Mouse (Mus musculus): ENCODE measurements around the gene Ankrd34a.
A peak's percentile ranks its signal among the peaks of the same experiment; 100 is the strongest.

Gene Ankrd34a

GRCm38 (mm10) chr3:96596228-96596707 is at the start of gene Ankrd34a:
Ankrd34a (plus strand) TSS chr3:96596636.
- DNase-seq (ENCODE audit: low read depth, low spot score): no peak

GRCm38 (mm10) chr3:96546880-96547279 is 49.6 kb upstream of the Ankrd34a start:
- no peak for DNase-seq (ENCODE audit: low read depth, low spot score)

GRCm38 (mm10) chr3:96547389-96547960 is 49.0 kb upstream of the Ankrd34a start:
- DNase-seq (ENCODE audit: low read depth, low spot score): peak; percentile 28

- DNase-seq (ENCODE audit: low read depth, low spot score): no peak
These were observed 47.6 kb upstream of the Ankrd34a start for GRCm38 (mm10) chr3:96548824-96549223.

- DNase-seq (ENCODE audit: low read depth, low spot score): no peak
These were observed 47.1 kb upstream of the Ankrd34a start for GRCm38 (mm10) chr3:96549346-96549745.

- DNase-seq (ENCODE audit: low read depth, low spot score): peak; percentile 36
These were observed 45.2 kb upstream of the Ankrd34a start for GRCm38 (mm10) chr3:96551203-96551602.

GRCm38 (mm10) chr3:96551890-96552289 is 44.5 kb upstream of the Ankrd34a start:
- no peak for DNase-seq (ENCODE audit: low read depth, low spot score)

GRCm38 (mm10) chr3:96553601-96554000 is 42.8 kb upstream of the Ankrd34a start:
- DNase-seq (ENCODE audit: low read depth, low spot score): no peak

GRCm38 (mm10) chr3:96554251-96554650 is 42.2 kb upstream of the Ankrd34a start:
- DNase-seq (ENCODE audit: low read depth, low spot score): no peak

GRCm38 (mm10) chr3:96555041-96555596 is 41.3 kb upstream of the Ankrd34a start:
- DNase-seq (ENCODE audit: low read depth, low spot score): no peak

GRCm38 (mm10) chr3:96555999-96556614 is 40.3 kb upstream of the Ankrd34a start:
- no peak for DNase-seq (ENCODE audit: low read depth, low spot score)

GRCm38 (mm10) chr3:96556651-96557635 is 39.5 kb upstream of the Ankrd34a start:
- no peak for DNase-seq (ENCODE audit: low read depth, low spot score)

- DNase-seq (ENCODE audit: low read depth, low spot score): peak; percentile 86
These were observed 38.7 kb upstream of the Ankrd34a start, which contains the start of gene Txnip for GRCm38 (mm10) chr3:96557694-96558093. Txnip (plus strand) TSS chr3:96557957.

GRCm38 (mm10) chr3:96558159-96558558 is 38.3 kb upstream of the Ankrd34a start:
- no peak for DNase-seq (ENCODE audit: low read depth, low spot score)

GRCm38 (mm10) chr3:96558668-96559196 is 37.7 kb upstream of the Ankrd34a start:
- no peak for DNase-seq (ENCODE audit: low read depth, low spot score)

GRCm38 (mm10) chr3:96559398-96559910 is 37.0 kb upstream of the Ankrd34a start:
- DNase-seq (ENCODE audit: low read depth, low spot score): no peak

- DNase-seq (ENCODE audit: low read depth, low spot score): no peak
These were observed 36.3 kb upstream of the Ankrd34a start for GRCm38 (mm10) chr3:96559911-96560850.

- DNase-seq (ENCODE audit: low read depth, low spot score): no peak
These were observed 35.4 kb upstream of the Ankrd34a start for GRCm38 (mm10) chr3:96560881-96561668.

GRCm38 (mm10) chr3:96561946-96562681 is 34.3 kb upstream of the Ankrd34a start:
- no peak for DNase-seq (ENCODE audit: low read depth, low spot score)

Data from telencephalon, adult 2 months (tissue).